Mouse (Mus musculus) stomach, embryonic 14.5 days (tissue): ENCODE data around the gene Ndufb4. TPM values are rescaled to one million over a fixed set of nuclear protein-coding genes. Genes with fewer than 3 reads are reported as not detected.
A peak's percentile ranks its signal among the peaks of the same experiment; 100 is the strongest.
"Not testable (repeated sequence)": the region's sequence is repeated elsewhere in the genome, so short reads cannot be mapped to it uniquely, and the experiment has no call there.

ENCODE experiments used
- ATAC-seq: fragments of 200-750 bp; cut with Nextera tagmentation; 2 replicates; pipeline ENCODE4 v1.8.0; 2017; ENCODE audit warnings: low read depth, moderate TSS enrichment; ENCODE audit not compliant: insufficient number of reproducible peaks, insufficient read depth, low FRiP score
- H3K27ac ChIP-seq: fragments of 300-500 bp; sonication (generic); 2 replicates; pipeline ENCODE4 v1.5.1; 2014; ENCODE audit warnings: mild to moderate bottlenecking, low read length, moderate library complexity, mixed read lengths
- H3K27me3 ChIP-seq: fragments of 300-500 bp; sonication (generic); 2 replicates; pipeline ENCODE4 v1.6.1; 2014; ENCODE audit warnings: low read length, control low read depth, mixed read lengths; ENCODE audit not compliant: control insufficient read depth, insufficient read depth
- H3K36me3 ChIP-seq: fragments of 300-500 bp; sonication (generic); 2 replicates; pipeline ENCODE4 v1.6.1; 2014; ENCODE audit warnings: mild to moderate bottlenecking, control low read depth, low read length, moderate library complexity, mixed read lengths; ENCODE audit not compliant: control insufficient read depth, insufficient read depth
- H3K4me1 ChIP-seq: fragments of 300-500 bp; sonication (generic); 2 replicates; pipeline ENCODE4 v1.6.1; 2014; ENCODE audit warnings: low read length, control low read depth, mixed read lengths; ENCODE audit not compliant: control insufficient read depth, insufficient read depth
- H3K4me2 ChIP-seq: fragments of 300-500 bp; sonication (generic); replicated peaks from 2 replicates; pipeline ENCODE4 v1.6.1; 2014; ENCODE audit warnings: low read depth, low read length, control low read depth
- H3K4me3 ChIP-seq: fragments of 300-500 bp; sonication (generic); 2 replicates; pipeline ENCODE4 v1.5.1; 2014; ENCODE audit warnings: low read depth, low read length, control low read depth
- H3K9ac ChIP-seq: fragments of 300-500 bp; sonication (generic); replicated peaks from 2 replicates; pipeline ENCODE4 v1.6.1; 2014; ENCODE audit warnings: low read depth, mild to moderate bottlenecking, control low read depth, low read length, moderate library complexity, mixed read lengths
- H3K9me3 ChIP-seq: fragments of 300-500 bp; sonication (generic); 2 replicates; pipeline ENCODE4 v1.6.1; 2016; ENCODE audit warnings: low read depth, low read length, control low read depth; ENCODE audit not compliant: control insufficient read depth
- WGBS: fragments of 180-500 bp; shearing (Covaris S2); extraction: QIAGEN DNeasy Blood & Tissue Kit; methylation state at CpG from one replicate; pipeline ENCODE4 v1.1.7; 2014; 5-methylcytosine and 5-hydroxymethylcytosine counted together
- polyA plus RNA-seq: library from polyadenylated mRNA; unstranded; fragments of >200 nt; fragmentation: Nextera tagmentation; extraction: Ambion mirVana; gene quantifications from 2 replicates; pipeline ENCODE4 v1.2.1, GENCODE M21; 2014

Ndufb4 gene
- polyA plus RNA-seq, result 62.5 and 69.3 TPM in 2 replicates

- Histone ChIP-seq H3K9ac (peak within 1 kb of the TSS; percentile 83), H3K9me3 (no peaks in the 10 kb centered on the region), H3K4me3 (peak within 1 kb of the TSS; percentile 54), H3K4me2 (peak within 1 kb of the TSS; percentile 73), H3K27me3 (no peaks in the 10 kb centered on the region), H3K27ac (peak within 1 kb of the TSS; percentile 66), H3K4me1 (peaks cover 19% of the 10 kb centered on the region), H3K36me3 (no peaks in the 10 kb centered on the region)
- peak; percentile 94 for ATAC-seq
- under 1% methylated on average over 48 of the region's 58 CpGs for WGBS
Measured at GRCm38 (mm10) chr16:37653731-37654657, at the start of gene Ndufb4. Ndufb4 (minus strand) TSS chr16:37654453.

GRCm38 (mm10) chr16:37703884-37704283, 49.6 kb upstream of the Ndufb4 start:
- H3K4me2 ChIP-seq, result no peak overlapping the region
- no peaks in the 10 kb centered on the region for H3K36me3 ChIP-seq
- H3K9me3 ChIP-seq, result no peaks in the 10 kb centered on the region
- no peaks in the 10 kb centered on the region for H3K4me1 ChIP-seq
- ATAC-seq, result no peak
- no peak overlapping the region for H3K27ac ChIP-seq
- no peak overlapping the region for H3K4me3 ChIP-seq
- no peak overlapping the region for H3K9ac ChIP-seq
- no peaks in the 10 kb centered on the region for H3K27me3 ChIP-seq
- 76% methylated on average over 5 of the region's 5 CpGs for WGBS

GRCm38 (mm10) chr16:37700071-37700470, 45.8 kb upstream of the Ndufb4 start:
- not testable (repeated sequence) for H3K4me1 ChIP-seq, H3K36me3 ChIP-seq, H3K4me3 ChIP-seq, H3K27me3 ChIP-seq, H3K27ac ChIP-seq, H3K4me2 ChIP-seq, ATAC-seq, H3K9ac ChIP-seq, H3K9me3 ChIP-seq

GRCm38 (mm10) chr16:37698767-37699166, 44.5 kb upstream of the Ndufb4 start:
- H3K4me3 ChIP-seq, result no peak overlapping the region
- 89% methylated on average over 6 of the region's 6 CpGs for WGBS
- ATAC-seq, result no peak

GRCm38 (mm10) chr16:37697271-37697670, 43.0 kb upstream of the Ndufb4 start:
- WGBS, result 90% methylated on average over 4 of the region's 5 CpGs
- no peak overlapping the region for H3K27ac ChIP-seq
- H3K4me1 ChIP-seq, result no peaks in the 10 kb centered on the region
- H3K36me3 ChIP-seq, result no peaks in the 10 kb centered on the region
- H3K27me3 ChIP-seq, result no peaks in the 10 kb centered on the region
- H3K4me3 ChIP-seq, result no peak overlapping the region
- H3K9me3 ChIP-seq, result no peaks in the 10 kb centered on the region
- ATAC-seq, result no peak
- no peak overlapping the region for H3K9ac ChIP-seq
- no peak overlapping the region for H3K4me2 ChIP-seq

More at GRCm38 (mm10) chr16:37698767-37699166, 44.5 kb upstream of the Ndufb4 start:
- H3K9me3 ChIP-seq, result no peaks in the 10 kb centered on the region
- no peak overlapping the region for H3K9ac ChIP-seq
- H3K4me1 ChIP-seq, result no peaks in the 10 kb centered on the region
- no peak overlapping the region for H3K27ac ChIP-seq
- no peaks in the 10 kb centered on the region for H3K27me3 ChIP-seq
- H3K36me3 ChIP-seq, result no peaks in the 10 kb centered on the region
- no peak overlapping the region for H3K4me2 ChIP-seq

GRCm38 (mm10) chr16:37690932-37691730, 36.9 kb upstream of the Ndufb4 start:
- Histone ChIP-seq H3K9me3 (no peaks in the 10 kb centered on the region), H3K27me3 (no peaks in the 10 kb centered on the region), H3K27ac (no peak overlapping the region), H3K36me3 (no peaks in the 10 kb centered on the region), H3K4me3 (no peak overlapping the region), H3K9ac (no peak overlapping the region), H3K4me2 (no peak overlapping the region), H3K4me1 (no peaks in the 10 kb centered on the region; the same call in 1 of the 2 replicates)
- ATAC-seq, result no peak
- WGBS, result 80% methylated on average over 12 of the region's 12 CpGs

GRCm38 (mm10) chr16:37690465-37690864, 36.2 kb upstream of the Ndufb4 start:
- H3K36me3 ChIP-seq, result no peaks in the 10 kb centered on the region
- no peak overlapping the region for H3K9ac ChIP-seq
- no peaks in the 10 kb centered on the region for H3K9me3 ChIP-seq
- no peaks in the 10 kb centered on the region; the same call in 1 of the 2 replicates for H3K4me1 ChIP-seq
- ATAC-seq, result no peak
- WGBS, result 77% methylated on average over 6 of the region's 6 CpGs
- no peaks in the 10 kb centered on the region for H3K27me3 ChIP-seq
- H3K4me3 ChIP-seq, result no peak overlapping the region
- H3K27ac ChIP-seq, result no peak overlapping the region
- H3K4me2 ChIP-seq, result no peak overlapping the region

GRCm38 (mm10) chr16:37689934-37690333, 35.7 kb upstream of the Ndufb4 start:
- H3K27ac ChIP-seq, result no peak overlapping the region
- 30% methylated on average over 10 of the region's 10 CpGs for WGBS

More at GRCm38 (mm10) chr16:37689934-37690333, 35.7 kb upstream of the Ndufb4 start:
- Histone ChIP-seq H3K27me3 (no peaks in the 10 kb centered on the region), H3K9ac (no peak overlapping the region), H3K9me3 (no peaks in the 10 kb centered on the region), H3K36me3 (no peaks in the 10 kb centered on the region), H3K4me2 (no peak overlapping the region), H3K4me3 (no peak overlapping the region), H3K4me1 (no peaks in the 10 kb centered on the region; the same call in 1 of the 2 replicates)
- no peak for ATAC-seq
